ENCODE assay signal across 9 mouse cellular contexts in the genomic region with DNA sequence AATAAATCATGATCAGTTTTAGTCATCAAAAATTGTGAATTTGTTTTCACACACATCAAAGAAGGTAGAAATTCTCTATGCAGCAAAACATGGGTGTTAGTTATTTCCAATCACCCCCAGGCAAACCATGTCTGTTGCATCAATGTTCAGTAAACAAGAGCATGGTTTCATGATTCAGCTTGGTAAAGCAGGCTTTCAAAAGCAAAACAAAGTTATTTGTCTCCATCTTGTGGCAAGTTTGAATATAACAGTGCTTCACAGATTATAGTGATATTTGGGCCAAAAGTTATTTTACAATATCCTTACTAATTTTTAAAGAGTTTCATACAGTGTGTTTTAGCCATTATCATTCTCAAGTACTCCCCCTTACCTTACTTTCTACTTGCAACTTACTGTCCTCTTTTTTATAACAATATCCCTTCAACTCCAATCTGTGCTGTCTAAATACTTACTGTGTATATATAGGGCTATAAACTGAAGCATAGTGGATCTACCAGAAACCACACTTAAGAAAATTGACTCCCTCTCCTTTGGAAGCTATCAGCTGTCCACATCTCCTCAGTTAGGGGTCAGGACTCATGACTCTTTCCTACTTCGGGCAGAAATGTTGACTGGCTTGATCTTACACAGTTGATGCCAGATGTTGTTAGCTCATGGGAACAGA.
DNase-seq lines count a peak whose midpoint lies in the region; ATAC-seq and TF ChIP-seq lines count a peak whose summit lies in the region.
"Had no signal": no experiment of that assay in that cellular context is flagged by ENCODE, and none has a peak within 500 bp of the region (broad histone marks: within the 10 kb centered on the region; RNA-seq: fewer than 3 reads in every experiment).

No protein-coding gene starts in this region.

- TF ChIP-seq CTCF in cerebellum, adult 2 months (IDR thresholded peaks at IDR 0.05; ENCODE audit: borderline replicate concordance, insufficient read depth, low read depth, low read length), result peak; percentile 19; the same call in 1 of the 2 replicates
- peak; percentile 29; the same call in 1 of the 2 replicates for TF ChIP-seq CTCF in lung, postnatal 0 days (IDR thresholded peaks at IDR 0.05)

- no peak overlapping the region for H3K9ac ChIP-seq in lung, postnatal 0 days (replicated peaks; ENCODE audit: low read depth)
- H3K9ac ChIP-seq in hindbrain, embryonic 15.5 days, result no peak overlapping the region

- no peaks in the 10 kb centered on the region for H3K9me3 ChIP-seq in lung, postnatal 0 days (ENCODE audit: low read length)
- no peaks in the 10 kb centered on the region for H3K9me3 ChIP-seq in hindbrain, embryonic 15.5 days

- no peaks in the 10 kb centered on the region for H3K27me3 ChIP-seq in cerebellum, adult 2 months (ENCODE audit: control insufficient read depth, insufficient read depth, low read length)
- H3K27me3 ChIP-seq in lung, postnatal 0 days (replicated peaks; ENCODE audit: insufficient read depth, low read length), result no peaks in the 10 kb centered on the region
- no peaks in the 10 kb centered on the region for H3K27me3 ChIP-seq in hindbrain, embryonic 15.5 days

- ATAC-seq in lung, postnatal 0 days, result no peak
- ATAC-seq in hindbrain, embryonic 15.5 days (ENCODE audit: low FRiP score, low read depth), result 0 out of 2 replicates have a peak, but pooled peaks have one; percentile 19

- no peaks in the 10 kb centered on the region for H3K36me3 ChIP-seq in lung, postnatal 0 days (ENCODE audit: insufficient read depth, low read length)
- H3K36me3 ChIP-seq in hindbrain, embryonic 15.5 days, result no peaks in the 10 kb centered on the region

- no peak for TF ChIP-seq EP300 in lung, postnatal 0 days (IDR thresholded peaks at IDR 0.05)

- H3K4me1 ChIP-seq in cerebellum, adult 2 months (ENCODE audit: control insufficient read depth, insufficient read depth, low read length), result no peaks in the 10 kb centered on the region
- no peaks in the 10 kb centered on the region for H3K4me1 ChIP-seq in lung, postnatal 0 days (ENCODE audit: insufficient read depth, low read depth, low read length)
- no peaks in the 10 kb centered on the region for H3K4me1 ChIP-seq in hindbrain, embryonic 15.5 days (replicated peaks)

- 50% methylated on average over 1 of the region's 1 CpGs for WGBS in cerebellum, adult 2 months
- WGBS in lung, postnatal 0 days, result 40% methylated on average over 1 of the region's 1 CpGs
- 76% methylated on average over 1 of the region's 1 CpGs for WGBS in hindbrain, embryonic 15.5 days

- H3K4me2 ChIP-seq in lung, postnatal 0 days (replicated peaks; ENCODE audit: low read depth, low read length), result no peak overlapping the region
- H3K4me2 ChIP-seq in hindbrain, embryonic 15.5 days, result no peak overlapping the region

- H3K4me3 ChIP-seq in cerebellum, adult 2 months (replicated peaks; ENCODE audit: insufficient read depth, low read depth, low read length), result no peak overlapping the region
- H3K4me3 ChIP-seq in lung, postnatal 0 days (ENCODE audit: low read depth, low read length), result no peak overlapping the region
- H3K4me3 ChIP-seq in hindbrain, embryonic 15.5 days, result no peak overlapping the region
- H3K4me3 ChIP-seq: erythroblast, embryonic 14.5 days had no signal

- no peak for TF ChIP-seq POLR2A in cerebellum, adult 2 months (IDR thresholded peaks at IDR 0.05; ENCODE audit: borderline replicate concordance, insufficient read depth, low read length)

- DNase-seq in cerebellum, adult 2 months, result no peak
- DNase-seq in cerebellum, postnatal 36 days, result no peak
- DNase-seq in lung, postnatal 0 days (ENCODE audit: low spot score), result peak; percentile 6
- DNase-seq in lung, postnatal 36 days, result no peak
- no peak for DNase-seq in spleen, postnatal 36 days (ENCODE audit: low spot score in 2 of 2)
- DNase-seq in right cerebral cortex, adult 2 months (ENCODE audit: low spot score in 2 of 2), result no peak
- no peak for DNase-seq in thymus, postnatal 36 days

- no peak overlapping the region for H3K27ac ChIP-seq in cerebellum, adult 2 months (ENCODE audit: insufficient read depth, low read length)
- no peak overlapping the region for H3K27ac ChIP-seq in lung, postnatal 0 days (ENCODE audit: low read length)
- H3K27ac ChIP-seq in hindbrain, embryonic 15.5 days (replicated peaks), result no peak overlapping the region
